Mouse (Mus musculus) left cerebral cortex, adult 2 months (tissue): ENCODE measurements at regions not wholly inside any gene's neighbourhood (a gene's known extent, or its start where the extent isn't known, plus 50 kb on each side); places are given as distances from the start of the nearest gene placed in this dataset.

Experiments
- DNase-seq, 2 experiments: peaks; one replicate each; pipeline ENCODE4 v3.0.0; 2021 to 2022; ENCODE audit warnings: low spot score in 2 of 2, mixed read lengths in 1 of 2; ENCODE audit errors: extremely low spot score in 1 of 2
- H3K27ac ChIP-seq: fragments of 200-600 bp; 2 replicates; pipeline ENCODE4 v1.8.1; 2022
- H3K4me3 ChIP-seq: fragments of 200-600 bp; 2 replicates; pipeline ENCODE4 v1.8.1; 2022
- CTCF ChIP-seq: fragments of 200-600 bp; IDR thresholded peaks from 2 replicates; pipeline ENCODE4 v1.8.1; 2022; ENCODE audit warnings: antibody characterized with exemption, mild to moderate bottlenecking, moderate library complexity
- intact Hi-C: fragments of 180-260 bp; cut with DNase I; formaldehyde crosslinking; loops from one replicate; pipeline ENCODE4 v1.15.1; 2025

- TF ChIP-seq CTCF, result no peak; the same call in 1 of the 2 replicates
- intact Hi-C loops, result loop anchor here (2.0 to 10.0 kb wide), 5 partner anchors 91 to 433 kb away; no protein-coding TSS in a partner anchor
- Histone ChIP-seq H3K4me3 (no peak overlapping the region), H3K27ac (peak overlapping the region; percentile 73)
- peak; percentile 25 to 45 for DNase-seq
These were observed 107.1 kb upstream of the Dpt start for GRCm38 (mm10) chr1:164689311-164689710.

DNA sequence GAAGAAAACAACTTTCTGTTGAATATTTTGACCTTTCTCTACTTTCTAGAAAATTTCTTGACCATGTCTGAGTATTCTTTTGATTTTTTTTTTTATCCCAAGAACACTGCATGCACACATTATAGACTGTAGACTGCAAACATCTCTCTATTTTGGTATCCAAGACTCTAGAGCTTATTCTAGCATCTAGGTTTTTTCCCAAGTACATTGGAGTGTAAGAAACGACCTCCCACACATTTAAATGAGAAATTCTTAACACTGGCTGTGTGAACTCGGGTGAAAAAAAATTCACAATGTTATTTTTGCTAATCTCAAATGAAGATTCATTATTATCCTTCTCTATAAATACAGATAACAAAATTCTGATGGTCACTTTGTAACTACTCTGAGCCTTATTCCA lies 112.0 kb upstream of the Dpt start:
- Histone ChIP-seq H3K27ac (peak overlapping the region; percentile 93), H3K4me3 (no peak overlapping the region)
- no peak for DNase-seq
- intact Hi-C loops, result loop anchor here (1.0 to 10.0 kb wide), 7 partner anchors 73 to 360 kb away; no protein-coding TSS in a partner anchor
- no peak for TF ChIP-seq CTCF

GRCm38 (mm10) chr1:164683788-164684187 lies 112.7 kb upstream of the Dpt start:
- intact Hi-C loops, result loop anchor here (1.0 to 10.0 kb wide), 7 partner anchors 74 to 359 kb away; no protein-coding TSS in a partner anchor

GRCm38 (mm10) chr1:164682867-164683599 lies 113.4 kb upstream of the Dpt start:
- no peak overlapping the region for H3K4me3 ChIP-seq
- H3K27ac ChIP-seq, result peak overlapping the region; percentile 93
- TF ChIP-seq CTCF, result no peak
- intact Hi-C loops, result loop anchor here (5.0 to 10.0 kb wide), 5 partner anchors 74 to 358 kb away; no protein-coding TSS in a partner anchor
- no peak for DNase-seq

More at GRCm38 (mm10) chr1:164683788-164684187, 112.7 kb upstream of the Dpt start:
- Histone ChIP-seq H3K4me3 (no peak overlapping the region), H3K27ac (peak overlapping the region; percentile 93)
- DNase-seq, result peak; percentile 26 to 33
- no peak for TF ChIP-seq CTCF

- no peak for TF ChIP-seq CTCF
- no peak for DNase-seq
- H3K27ac ChIP-seq, result peak overlapping the region; percentile 80
- intact Hi-C loops, result loop anchor here (5.0 to 10.0 kb wide), 5 partner anchors 75 to 358 kb away; no protein-coding TSS in a partner anchor
- no peak overlapping the region for H3K4me3 ChIP-seq
These were observed 114.0 kb upstream of the Dpt start for GRCm38 (mm10) chr1:164682426-164682825.

GRCm38 (mm10) chr1:164681582-164681981 lies 114.9 kb upstream of the Dpt start:
- peak overlapping the region; percentile 80 for H3K27ac ChIP-seq
- H3K4me3 ChIP-seq, result no peak overlapping the region
- DNase-seq, result peak in 1 of 2 experiments; percentile 25
- intact Hi-C loops, result loop anchor here (5.0 to 10.0 kb wide), 5 partner anchors 76 to 357 kb away; no protein-coding TSS in a partner anchor
- TF ChIP-seq CTCF, result no peak

- DNase-seq, result no peak
- Histone ChIP-seq H3K27ac (no peak overlapping the region), H3K4me3 (no peak overlapping the region)
- TF ChIP-seq CTCF, result no peak
- intact Hi-C loops, result no loop called here
These were observed 118.1 kb upstream of the Dpt start for GRCm38 (mm10) chr1:164678303-164678702.

GRCm38 (mm10) chr1:164652244-164652643 lies 144.2 kb upstream of the Dpt start:
- no peak for DNase-seq
- no peak overlapping the region for H3K27ac ChIP-seq
- no peak for TF ChIP-seq CTCF
- H3K4me3 ChIP-seq, result no peak overlapping the region
- intact Hi-C loops, result no loop called here

DNA sequence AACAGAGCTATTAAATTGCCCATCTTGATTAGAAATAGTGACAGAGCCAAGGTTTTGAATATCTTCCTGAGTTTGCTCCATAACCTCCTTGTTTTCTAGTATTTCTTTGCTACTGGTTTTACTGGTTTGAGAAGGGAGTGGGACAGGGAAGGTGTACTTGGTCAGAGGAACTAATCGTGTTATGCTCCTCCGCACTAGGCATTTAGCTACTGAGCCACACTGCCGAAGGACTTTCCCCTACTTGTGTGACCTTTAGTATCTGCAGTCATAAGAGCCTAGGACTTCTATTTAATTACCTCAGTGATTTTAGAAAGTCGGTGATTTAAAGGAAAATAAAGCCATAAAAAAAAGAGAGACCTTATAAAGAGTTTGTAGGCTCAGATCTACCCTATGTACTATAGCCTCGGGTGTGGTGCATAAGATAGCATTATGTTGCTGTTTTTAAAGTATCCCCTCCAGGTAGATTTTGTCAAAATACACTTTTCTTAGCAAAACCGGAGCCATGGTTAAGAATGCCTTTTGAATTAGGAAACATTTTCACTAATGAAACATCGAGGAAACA lies 158.5 kb upstream of the Dpt start:
- TF ChIP-seq CTCF, result no peak
- H3K27ac ChIP-seq, result no peak overlapping the region
- DNase-seq, result no peak
- H3K4me3 ChIP-seq, result no peak overlapping the region
- intact Hi-C loops, result no loop called here

- intact Hi-C loops, result no loop called here
- Histone ChIP-seq H3K27ac (peak overlapping the region; percentile 28; the same call in 1 of the 2 replicates), H3K4me3 (no peak overlapping the region)
- TF ChIP-seq CTCF, result no peak
- peak; percentile 17 to 38 for DNase-seq
These were observed 164.8 kb upstream of the Dpt start for GRCm38 (mm10) chr1:164631679-164632078.

DNA sequence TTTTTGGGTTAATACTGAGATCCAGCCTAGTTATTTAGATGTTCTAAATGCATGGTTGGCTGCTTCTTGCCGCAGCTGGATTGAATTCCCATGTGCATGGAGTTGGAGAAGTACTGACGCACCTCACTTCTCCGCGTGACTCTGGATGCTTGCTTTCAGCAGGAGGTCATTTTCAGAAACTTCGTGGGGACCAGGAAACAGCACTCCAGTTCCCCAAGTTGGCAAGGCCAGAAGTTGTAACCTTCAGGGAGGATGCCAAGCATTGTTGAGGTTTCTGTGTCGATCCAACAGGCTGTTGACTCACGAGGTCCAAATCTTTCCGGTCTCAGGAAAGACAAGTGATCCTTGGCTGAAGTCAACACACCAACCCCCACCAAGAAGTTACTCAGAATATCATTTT lies 167.6 kb upstream of the Dpt start:
- Histone ChIP-seq H3K27ac (no peak overlapping the region), H3K4me3 (no peak overlapping the region)
- no peak for DNase-seq
- intact Hi-C loops, result no loop called here
- no peak for TF ChIP-seq CTCF

DNA sequence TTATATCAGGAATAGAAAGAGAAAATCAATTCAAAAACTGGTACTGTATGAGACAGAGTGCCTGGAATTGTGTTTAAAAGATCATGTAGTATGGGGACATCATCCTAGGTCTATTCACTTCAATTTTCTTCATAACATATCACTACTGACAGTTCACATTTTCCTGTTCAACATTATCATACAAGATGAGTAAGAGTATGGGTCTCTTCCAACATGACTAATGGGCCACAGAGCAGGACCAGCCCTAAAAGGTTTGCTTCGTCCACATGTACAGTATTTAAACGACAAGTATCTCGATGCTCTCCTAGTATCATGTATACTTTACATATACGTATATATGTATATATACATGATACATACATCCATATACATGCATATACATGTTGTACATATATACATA lies 164.8 kb upstream of the Atp1b1 start:
- TF ChIP-seq CTCF, result no peak
- DNase-seq, result no peak
- intact Hi-C loops, result no loop called here

More for the DNA sequence above, 164.8 kb upstream of the Atp1b1 start:
- Histone ChIP-seq H3K4me3 (no peak overlapping the region), H3K27ac (no peak overlapping the region)
